17 mouse cellular contexts compared by ENCODE assay signal in the genomic region with DNA sequence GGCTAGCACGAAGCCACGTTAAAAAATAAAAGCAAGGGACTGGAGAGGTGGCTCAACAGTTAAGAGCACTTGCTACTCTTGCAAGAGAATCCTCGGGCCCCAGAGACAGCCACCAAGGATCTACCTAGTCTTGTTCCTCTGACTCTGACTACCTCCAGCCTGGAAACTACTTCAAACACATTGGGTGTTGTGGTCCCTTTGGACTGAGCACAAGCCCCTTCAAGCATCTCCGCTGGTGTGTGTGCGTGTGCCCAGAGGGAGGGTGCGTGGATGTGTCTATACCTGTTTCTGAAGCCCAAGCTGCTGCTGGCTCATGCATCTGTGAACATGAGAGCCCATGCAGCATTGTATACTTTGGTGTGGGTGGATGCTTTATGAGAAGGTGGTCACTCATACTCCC. TPM values are rescaled to one million over a fixed set of nuclear protein-coding genes. Genes with fewer than 3 reads are reported as not detected.
"Had no signal": no experiment of that assay in that cellular context is flagged by ENCODE, and none has a peak within 500 bp of the region (broad histone marks: within the 10 kb centered on the region; RNA-seq: fewer than 3 reads in every experiment).

No protein-coding gene starts in this region.

- H3K9me3 ChIP-seq: neural tube, embryonic 12.5 days; neural tube, embryonic 13.5 days; stomach, embryonic 15.5 days had no signal

- DNase-seq: retina, postnatal 1 day; right cerebral cortex, adult 18-20 months; right cerebral cortex, postnatal 14 days; right cerebral cortex, postnatal 25 days; right cerebral cortex, postnatal 4 days; spleen, adult 18-20 months; thymus, adult 18-20 months; thymus, adult 2 months; thymus, postnatal 14 days; thymus, postnatal 25 days; thymus, postnatal 36 days; thymus, postnatal 4 days had no signal

- H3K9ac ChIP-seq: neural tube, embryonic 12.5 days; neural tube, embryonic 13.5 days; stomach, embryonic 15.5 days had no signal

- H3K27ac ChIP-seq: neural tube, embryonic 12.5 days; neural tube, embryonic 13.5 days; stomach, embryonic 15.5 days; stomach, postnatal 0 days had no signal

- H3K4me2 ChIP-seq: neural tube, embryonic 12.5 days; neural tube, embryonic 13.5 days; stomach, embryonic 15.5 days had no signal

- H3K4me3 ChIP-seq: neural tube, embryonic 12.5 days; neural tube, embryonic 13.5 days; stomach, embryonic 15.5 days had no signal

RNA-seq across cellular contexts. Expression of a gene that starts 19.4 kb away (rescaled TPM):
- total RNA-seq: neutrophil, adult 5-6 weeks had no signal
